Comparison of ENCODE assay signal across 9 mouse cellular contexts in the genomic region with DNA sequence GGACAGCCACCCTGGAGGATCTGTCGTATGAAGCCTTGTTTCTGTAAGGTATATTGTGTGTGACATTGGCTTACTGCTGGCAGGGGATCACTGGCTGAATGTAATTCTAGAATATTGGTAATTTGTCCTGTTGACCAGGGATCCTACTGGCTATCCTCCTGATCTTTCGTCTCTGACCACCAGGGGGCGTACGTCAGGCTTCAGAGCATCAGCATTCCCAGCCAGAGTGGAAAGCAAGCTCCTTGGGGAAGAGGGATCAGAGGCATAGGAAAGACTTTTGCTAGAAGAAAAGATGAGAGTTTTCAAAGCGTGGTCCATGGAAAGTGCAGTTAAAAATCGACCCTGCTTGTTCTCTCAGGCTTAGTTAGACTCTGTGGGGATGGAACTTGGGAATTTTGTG. TPM values are rescaled to one million over a fixed set of nuclear protein-coding genes. Genes with fewer than 3 reads are reported as not detected.
DNase-seq lines count a peak whose midpoint lies in the region; ATAC-seq and TF ChIP-seq lines count a peak whose summit lies in the region.
"Had no signal": no experiment of that assay in that cellular context is flagged by ENCODE, and none has a peak within 500 bp of the region (broad histone marks: within the 10 kb centered on the region; RNA-seq: fewer than 3 reads in every experiment).

No protein-coding gene starts in this region.

- no peak overlapping the region for H3K9ac ChIP-seq in midbrain, embryonic 13.5 days (replicated peaks)
- no peak overlapping the region for H3K9ac ChIP-seq in liver, adult 2 months (ENCODE audit: low read depth, low read length)
- H3K9ac ChIP-seq: heart, embryonic 15.5 days had no signal

- no peak for ATAC-seq in midbrain, embryonic 13.5 days
- peak; percentile 90 for ATAC-seq in erythroid progenitor cell, adult 5-6 weeks (replicated peaks; ENCODE audit: low FRiP score, poor library complexity, severe bottlenecking)

- H3K36me3 ChIP-seq in midbrain, embryonic 10.5 days = no peaks in the 10 kb centered on the region
- H3K36me3 ChIP-seq in midbrain, embryonic 13.5 days = no peaks in the 10 kb centered on the region
- H3K36me3 ChIP-seq in liver, adult 2 months (ENCODE audit: control insufficient read depth, insufficient read depth, low read length) = no peaks in the 10 kb centered on the region
- H3K36me3 ChIP-seq: heart, embryonic 15.5 days had no signal

- no peak overlapping the region for H3K4me3 ChIP-seq in midbrain, embryonic 10.5 days
- no peak overlapping the region for H3K4me3 ChIP-seq in midbrain, embryonic 13.5 days (replicated peaks)
- H3K4me3 ChIP-seq in liver, adult 2 months (ENCODE audit: insufficient read depth, low read depth, low read length) = no peak overlapping the region
- H3K4me3 ChIP-seq: heart, embryonic 15.5 days had no signal

- no peak for TF ChIP-seq POLR2A in brain, embryonic 14.5 days (IDR thresholded peaks at IDR 0.05; ENCODE audit: borderline replicate concordance, extremely low read depth, insufficient read depth, insufficient read length, poor library complexity, severe bottlenecking)
- no peak for TF ChIP-seq POLR2A in liver, adult 2 months (IDR thresholded peaks at IDR 0.05; ENCODE audit: extremely low read depth, insufficient read depth, low read length)

- WGBS in midbrain, embryonic 10.5 days = 3% methylated on average over 6 of the region's 6 CpGs
- under 1% methylated on average over 6 of the region's 6 CpGs for WGBS in midbrain, embryonic 13.5 days
- 2% methylated on average over 6 of the region's 6 CpGs for WGBS in liver, adult 2 months

- DNase-seq in midbrain, embryonic 10.5 days (ENCODE audit: low spot score) = peak; percentile 84
- peak; percentile 88 for DNase-seq in brain, embryonic 14.5 days (ENCODE audit: low read depth)
- DNase-seq in kidney, adult 8-10 months = peak; percentile 70 to 92
- DNase-seq in liver, adult 2 months (ENCODE audit: extremely low read depth, low read depth, low spot score) = peak; percentile 57
- DNase-seq in retina, postnatal 1 day = peak; percentile 88
- peak; percentile 79 for DNase-seq in thymus, postnatal 4 days

- no peaks in the 10 kb centered on the region for H3K27me3 ChIP-seq in midbrain, embryonic 10.5 days (ENCODE audit: low read depth, poor library complexity, severe bottlenecking)
- no peaks in the 10 kb centered on the region for H3K27me3 ChIP-seq in midbrain, embryonic 13.5 days
- H3K27me3 ChIP-seq in liver, adult 2 months (ENCODE audit: control insufficient read depth, insufficient read depth, low read length) = no peaks in the 10 kb centered on the region
- H3K27me3 ChIP-seq: heart, embryonic 15.5 days had no signal

- H3K4me1 ChIP-seq in midbrain, embryonic 10.5 days = 0 out of 2 replicates have a peak, but pooled peaks cover 2% of the 10 kb centered on the region
- H3K4me1 ChIP-seq in midbrain, embryonic 13.5 days (replicated peaks) = no peaks in the 10 kb centered on the region
- H3K4me1 ChIP-seq in liver, adult 2 months (ENCODE audit: control insufficient read depth, insufficient read depth, low read length) = no peaks in the 10 kb centered on the region
- H3K4me1 ChIP-seq: heart, embryonic 15.5 days had no signal

- H3K79me2 ChIP-seq in liver, adult 2 months (ENCODE audit: control insufficient read depth, insufficient read depth, low read length) = no peaks in the 10 kb centered on the region

- no peak overlapping the region for H3K4me2 ChIP-seq in midbrain, embryonic 13.5 days (replicated peaks)
- H3K4me2 ChIP-seq: heart, embryonic 15.5 days had no signal

- TF ChIP-seq CTCF in brain, embryonic 14.5 days (IDR thresholded peaks at IDR 0.05; ENCODE audit: borderline replicate concordance, extremely low read depth, insufficient read depth, insufficient read length) = peak; percentile 92
- TF ChIP-seq CTCF in liver, adult 2 months (IDR thresholded peaks at IDR 0.05; ENCODE audit: low read depth, low read length) = peak; percentile 90

- H3K27ac ChIP-seq in midbrain, embryonic 10.5 days (replicated peaks) = no peak overlapping the region
- H3K27ac ChIP-seq in midbrain, embryonic 13.5 days = no peak overlapping the region; the same call in 1 of the 2 replicates
- H3K27ac ChIP-seq in liver, adult 2 months (replicated peaks; ENCODE audit: insufficient read depth, low read depth, low read length) = no peak overlapping the region
- H3K27ac ChIP-seq: heart, embryonic 15.5 days had no signal

- no peaks in the 10 kb centered on the region for H3K9me3 ChIP-seq in midbrain, embryonic 10.5 days (replicated peaks)
- H3K9me3 ChIP-seq in midbrain, embryonic 13.5 days = no peaks in the 10 kb centered on the region
- H3K9me3 ChIP-seq: heart, embryonic 15.5 days had no signal

RNA-seq across cellular contexts. Expression of a gene that starts 12.2 kb away (rescaled TPM):
- polyA plus RNA-seq in midbrain, embryonic 10.5 days (2016; fragmentation: Nextera tagmentation; extraction: Ambion mirVana) = 1.9 and 2.0 TPM in 2 replicates
- 1.2 and 1.4 TPM in 2 replicates for polyA plus RNA-seq in midbrain, embryonic 13.5 days (2015; fragmentation: Nextera tagmentation; extraction: Ambion mirVana)
- polyA plus RNA-seq in brain, embryonic 14.5 days (2012; rRNA removed) = 0.19 and 0.23 TPM in 2 replicates
- not detected in 2 replicates for total RNA-seq in erythroid progenitor cell, adult 5-6 weeks (2015; ENCODE audit: low replicate concordance)
- not detected in 2 replicates for total RNA-seq in erythroid progenitor cell, adult 5-6 weeks (2017; ENCODE audit: low replicate concordance)
- not detected in 2 replicates for total RNA-seq in liver, adult 2 months (2014; rRNA removed)
- not detected in 2 replicates for polyA plus RNA-seq in liver, adult 2 months (2012; rRNA removed)
- polyA plus RNA-seq: heart, embryonic 15.5 days had no signal

RNA-seq across cellular contexts. Expression of a gene that starts 25.8 kb away (rescaled TPM):
- 24.6 and 38.7 TPM in 2 replicates for polyA plus RNA-seq in midbrain, embryonic 10.5 days (2016; fragmentation: Nextera tagmentation; extraction: Ambion mirVana)
- polyA plus RNA-seq in midbrain, embryonic 13.5 days (2015; fragmentation: Nextera tagmentation; extraction: Ambion mirVana) = 53.2 and 54.4 TPM in 2 replicates
- 45.6 and 67.3 TPM in 2 replicates for polyA plus RNA-seq in brain, embryonic 14.5 days (2012; rRNA removed)
- total RNA-seq in erythroid progenitor cell, adult 5-6 weeks (2015; ENCODE audit: low replicate concordance) = 8.8 and 12.6 TPM in 2 replicates
- total RNA-seq in erythroid progenitor cell, adult 5-6 weeks (2017; ENCODE audit: low replicate concordance) = 24.8 and 48.5 TPM in 2 replicates
- 28.6 and 33.7 TPM in 2 replicates for total RNA-seq in liver, adult 2 months (2014; rRNA removed)
- 33.8 and 42.0 TPM in 2 replicates for polyA plus RNA-seq in liver, adult 2 months (2012; rRNA removed)

RNA-seq across cellular contexts. Expression of a gene that starts 50.3 kb away (rescaled TPM):
- polyA plus RNA-seq in midbrain, embryonic 10.5 days (2016; fragmentation: Nextera tagmentation; extraction: Ambion mirVana) = 1.4 and 1.5 TPM in 2 replicates
- 2.9 and 3.4 TPM in 2 replicates for polyA plus RNA-seq in midbrain, embryonic 13.5 days (2015; fragmentation: Nextera tagmentation; extraction: Ambion mirVana)
- polyA plus RNA-seq in brain, embryonic 14.5 days (2012; rRNA removed) = not detected in 2 replicates
- not detected in 2 replicates for total RNA-seq in erythroid progenitor cell, adult 5-6 weeks (2015; ENCODE audit: low replicate concordance)
- total RNA-seq in erythroid progenitor cell, adult 5-6 weeks (2017; ENCODE audit: low replicate concordance) = not detected in 2 replicates
- total RNA-seq in liver, adult 2 months (2014; rRNA removed) = not detected in 2 replicates
- polyA plus RNA-seq in liver, adult 2 months (2012; rRNA removed) = not detected in 2 replicates

RNA-seq across cellular contexts. Expression of a gene that starts 51.3 kb away (rescaled TPM):
- polyA plus RNA-seq in midbrain, embryonic 10.5 days (2016; fragmentation: Nextera tagmentation; extraction: Ambion mirVana) = 3.2 and 3.3 TPM in 2 replicates
- polyA plus RNA-seq in midbrain, embryonic 13.5 days (2015; fragmentation: Nextera tagmentation; extraction: Ambion mirVana) = 3.8 and 4.9 TPM in 2 replicates
- 13.1 and 19.2 TPM in 2 replicates for polyA plus RNA-seq in brain, embryonic 14.5 days (2012; rRNA removed)
- total RNA-seq in erythroid progenitor cell, adult 5-6 weeks (2015; ENCODE audit: low replicate concordance) = 21.6 and 37.3 TPM in 2 replicates
- 30.0 and 42.2 TPM in 2 replicates for total RNA-seq in erythroid progenitor cell, adult 5-6 weeks (2017; ENCODE audit: low replicate concordance)
- total RNA-seq in liver, adult 2 months (2014; rRNA removed) = 21.7 and 25.0 TPM in 2 replicates
- polyA plus RNA-seq in liver, adult 2 months (2012; rRNA removed) = 5.4 and 8.3 TPM in 2 replicates
